Mouse (Mus musculus): ENCODE results near the gene Mslnl. TPM values are rescaled to one million over a fixed set of nuclear protein-coding genes. Genes with fewer than 3 reads are reported as not detected.

Gene Mslnl
- total RNA-seq (2021) = not detected
- long read RNA-seq, experiment 1 = 0 reads
- long read RNA-seq, experiment 2 = 0 reads

GRCm38 (mm10) chr17:25735745-25736144, at the start of gene Mslnl:
TSS of gene Mslnl (plus strand) at chr17:25736042.
- no peak for DNase-seq
- Histone ChIP-seq H3K27ac (no peak within 1 kb of the TSS), H3K4me3 (no peak within 1 kb of the TSS)
- intact Hi-C loops (cut with DNase I) = no loop called here
- TF ChIP-seq CTCF (IDR thresholded peaks at IDR 0.05) = no peak

- no peak overlapping the region for H3K4me3 ChIP-seq
- no peak overlapping the region for H3K27ac ChIP-seq
- intact Hi-C loops (cut with DNase I) = no loop called here
- DNase-seq = no peak
- TF ChIP-seq CTCF (IDR thresholded peaks at IDR 0.05) = peak; percentile 4; the same call in 1 of the 2 replicates
Measured at GRCm38 (mm10) chr17:25686323-25686722, 49.5 kb upstream of the Mslnl start.

DNA sequence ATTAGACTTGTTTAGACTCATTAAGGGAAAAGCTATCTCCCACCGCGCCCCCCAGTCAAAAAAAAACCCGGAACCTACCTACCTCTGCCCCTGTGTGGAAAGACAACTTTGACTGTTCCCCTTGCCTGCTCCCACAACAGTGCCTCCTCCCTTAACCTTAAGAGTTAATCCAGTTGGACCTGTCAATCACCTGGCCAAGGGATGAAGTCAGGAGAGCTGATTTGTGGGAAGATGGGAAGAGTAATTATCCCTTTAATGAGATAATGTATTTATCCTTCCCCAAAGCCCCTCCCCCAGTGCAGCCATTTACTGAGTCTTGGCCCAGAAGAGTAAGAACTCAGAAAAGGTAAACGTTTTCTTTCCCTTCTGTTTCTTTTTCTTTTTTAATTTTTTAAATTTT, 46.9 kb upstream of the Mslnl start:
- H3K4me3 ChIP-seq = no peak overlapping the region
- intact Hi-C loops (cut with DNase I) = no loop called here
- DNase-seq = no peak
- H3K27ac ChIP-seq = no peak overlapping the region
- no peak for TF ChIP-seq CTCF (IDR thresholded peaks at IDR 0.05)

GRCm38 (mm10) chr17:25696263-25696662, 39.6 kb upstream of the Mslnl start:
- intact Hi-C loops (cut with DNase I) = loop anchor here (5.0 kb wide), 1 partner anchor 299 kb away; no protein-coding TSS in a partner anchor
- no peak for TF ChIP-seq CTCF (IDR thresholded peaks at IDR 0.05)
- Histone ChIP-seq H3K27ac (no peak overlapping the region), H3K4me3 (no peak overlapping the region)
- DNase-seq = no peak

GRCm38 (mm10) chr17:25698446-25698845, 37.4 kb upstream of the Mslnl start:
- peak; percentile 71 for DNase-seq
- H3K27ac ChIP-seq = no peak overlapping the region
- intact Hi-C loops (cut with DNase I) = loop anchor here (1.0 to 5.0 kb wide), 4 partner anchors 132 to 301 kb away; no protein-coding TSS in a partner anchor
- TF ChIP-seq CTCF (IDR thresholded peaks at IDR 0.05) = peak; percentile 92
- no peak overlapping the region for H3K4me3 ChIP-seq

DNA sequence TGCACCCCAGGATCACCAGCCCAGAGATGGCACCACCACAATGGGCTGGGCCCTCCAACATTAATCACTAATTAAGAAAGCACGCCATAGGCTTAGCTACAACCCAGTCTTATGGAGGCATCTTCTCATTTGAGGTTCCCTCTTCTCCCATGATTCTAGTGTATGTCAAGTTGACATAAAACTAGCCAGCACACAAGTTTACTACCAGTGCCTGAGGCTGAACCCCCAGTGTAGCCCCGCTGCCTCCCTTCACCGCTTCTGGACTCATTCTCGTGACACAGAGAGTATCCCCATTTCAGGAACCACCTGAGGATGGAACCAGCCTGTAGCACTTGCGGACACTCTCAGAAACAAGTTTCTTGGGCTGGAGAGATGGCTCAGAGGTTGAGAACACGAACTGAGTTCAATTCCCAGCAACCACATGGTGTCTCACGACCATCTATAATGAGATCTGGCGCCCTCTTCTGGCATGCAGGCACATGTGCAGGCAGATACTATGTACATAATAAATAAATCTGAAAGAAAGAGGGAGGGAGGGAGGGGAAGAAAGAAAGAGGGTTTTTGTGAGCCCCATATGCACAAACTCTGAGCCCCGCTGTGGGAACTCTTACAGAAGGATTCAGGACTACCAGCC, 34.9 kb upstream of the Mslnl start:
- no peak overlapping the region for H3K4me3 ChIP-seq
- DNase-seq = no peak
- peak; percentile 33 for TF ChIP-seq CTCF (IDR thresholded peaks at IDR 0.05)
- intact Hi-C loops (cut with DNase I) = no loop called here
- H3K27ac ChIP-seq = no peak overlapping the region

DNA sequence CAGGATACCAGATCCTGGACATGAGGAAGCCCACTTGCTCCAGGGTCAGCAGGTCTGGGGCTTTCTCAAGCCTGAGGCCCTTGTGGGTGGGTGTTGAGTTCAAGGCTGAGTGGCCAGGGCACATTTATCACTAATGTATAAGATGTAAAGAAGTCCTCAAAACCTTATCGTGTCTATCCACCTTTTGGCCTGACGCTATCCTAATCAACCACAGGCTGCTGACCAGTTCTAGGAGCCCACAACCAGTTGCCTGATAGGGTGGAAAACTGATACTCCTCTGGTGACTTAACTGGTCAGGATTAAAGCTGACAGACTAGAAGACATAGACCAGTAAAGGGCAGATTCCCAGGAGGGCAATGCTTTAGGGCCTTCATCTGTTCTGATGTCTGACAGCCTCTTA, 25.8 kb upstream of the Mslnl start:
- no peak for TF ChIP-seq CTCF (IDR thresholded peaks at IDR 0.05)
- Histone ChIP-seq H3K4me3 (no peak overlapping the region), H3K27ac (no peak overlapping the region)
- DNase-seq = no peak
- intact Hi-C loops (cut with DNase I) = no loop called here

GRCm38 (mm10) chr17:25711136-25711535, 24.7 kb upstream of the Mslnl start:
- intact Hi-C loops (cut with DNase I) = no loop called here
- DNase-seq = no peak
- H3K27ac ChIP-seq = no peak overlapping the region
- no peak overlapping the region for H3K4me3 ChIP-seq
- TF ChIP-seq CTCF (IDR thresholded peaks at IDR 0.05) = no peak

GRCm38 (mm10) chr17:25715627-25716026, 20.2 kb upstream of the Mslnl start:
- Histone ChIP-seq H3K27ac (no peak overlapping the region), H3K4me3 (no peak overlapping the region)
- no peak for DNase-seq
- intact Hi-C loops (cut with DNase I) = no loop called here
- TF ChIP-seq CTCF (IDR thresholded peaks at IDR 0.05) = no peak

DNA sequence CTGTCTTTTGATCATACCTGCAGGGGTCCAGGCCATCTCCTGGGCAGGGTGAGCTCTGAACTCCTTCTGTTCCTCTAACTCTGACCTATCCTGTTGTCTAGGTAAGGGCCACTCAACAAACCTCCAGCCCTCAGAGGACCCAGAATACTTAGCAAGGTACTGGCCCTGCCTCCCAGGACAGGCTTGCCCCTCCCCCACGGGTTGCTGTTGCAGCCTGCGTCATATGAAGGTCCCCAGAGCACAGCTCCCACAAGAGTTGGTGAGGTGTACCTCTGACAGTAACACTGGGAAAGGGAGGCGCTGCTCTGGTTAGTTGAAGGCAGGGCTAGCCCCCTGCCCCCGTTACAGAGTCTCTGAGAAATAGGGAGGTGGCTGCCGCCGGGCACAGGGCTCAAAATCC, 19.7 kb upstream of the Mslnl start:
- Histone ChIP-seq H3K4me3 (no peak overlapping the region), H3K27ac (no peak overlapping the region)
- intact Hi-C loops (cut with DNase I) = no loop called here
- DNase-seq = no peak
- TF ChIP-seq CTCF (IDR thresholded peaks at IDR 0.05) = no peak

- intact Hi-C loops (cut with DNase I) = no loop called here
- no peak for TF ChIP-seq CTCF (IDR thresholded peaks at IDR 0.05)
- peak; percentile 17 for DNase-seq
- H3K4me3 ChIP-seq = peak within 1 kb of the TSS; percentile 63
- no peak within 1 kb of the TSS for H3K27ac ChIP-seq
Measured at GRCm38 (mm10) chr17:25716711-25717637, 18.9 kb upstream of the Mslnl start, which contains the start of gene Gng13. TSS of gene Gng13 (plus strand) at chr17:25717171.

- peak overlapping the region; percentile 63 for H3K4me3 ChIP-seq
- peak; percentile 13 for DNase-seq
- TF ChIP-seq CTCF (IDR thresholded peaks at IDR 0.05) = no peak
- H3K27ac ChIP-seq = no peak overlapping the region
- intact Hi-C loops (cut with DNase I) = no loop called here
Measured at GRCm38 (mm10) chr17:25717691-25718090, 18.2 kb upstream of the Mslnl start.

GRCm38 (mm10) chr17:25721476-25721875, 14.4 kb upstream of the Mslnl start:
- no peak for DNase-seq
- H3K27ac ChIP-seq = no peak overlapping the region
- intact Hi-C loops (cut with DNase I) = no loop called here
- TF ChIP-seq CTCF (IDR thresholded peaks at IDR 0.05) = no peak
- no peak overlapping the region for H3K4me3 ChIP-seq

All from gastrocnemius, adult 2 months (tissue).